Mouse (Mus musculus): Measurements from ENCODE around the gene Tmem143.
"Not testable (repeated sequence)": the region's sequence is repeated elsewhere in the genome, so short reads cannot be mapped to it uniquely, and the experiment has no call there.

Gene Tmem143

GRCm38 (mm10) chr7:45896517-45897257, at the start of gene Tmem143, which contains the start of gene Syngr4:
Gene Tmem143 (plus strand): TSS chr7:45896941.
Gene Syngr4 (minus strand): TSS chr7:45896714.
- peak; percentile 91 to 96 for DNase-seq (ENCODE audit: low spot score in 2 of 2)

- no peak for DNase-seq (ENCODE audit: low spot score in 2 of 2)
Measured at GRCm38 (mm10) chr7:45848447-45849027, 48.2 kb upstream of the Tmem143 start.

DNA sequence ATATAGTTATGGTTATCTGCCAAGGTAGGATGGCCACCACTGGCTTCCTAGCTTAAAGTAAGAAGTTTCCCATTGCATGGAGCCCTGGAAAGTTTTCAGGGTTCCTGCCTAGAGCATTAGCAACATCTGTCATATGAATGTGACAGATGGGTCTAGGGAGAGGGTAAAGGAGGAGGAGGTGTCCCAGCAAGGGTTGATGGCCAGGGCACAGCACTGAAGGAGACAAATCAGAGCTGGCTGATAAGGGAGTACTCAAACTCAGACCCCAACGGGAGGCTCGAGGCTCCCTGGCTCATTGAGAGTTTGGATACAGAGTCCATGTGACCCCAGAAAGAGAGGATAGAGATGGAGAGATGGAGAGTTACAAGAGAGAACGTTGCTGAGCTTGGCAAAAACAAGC, 46.1 kb upstream of the Tmem143 start:
- DNase-seq (ENCODE audit: low spot score in 2 of 2) = no peak

DNA sequence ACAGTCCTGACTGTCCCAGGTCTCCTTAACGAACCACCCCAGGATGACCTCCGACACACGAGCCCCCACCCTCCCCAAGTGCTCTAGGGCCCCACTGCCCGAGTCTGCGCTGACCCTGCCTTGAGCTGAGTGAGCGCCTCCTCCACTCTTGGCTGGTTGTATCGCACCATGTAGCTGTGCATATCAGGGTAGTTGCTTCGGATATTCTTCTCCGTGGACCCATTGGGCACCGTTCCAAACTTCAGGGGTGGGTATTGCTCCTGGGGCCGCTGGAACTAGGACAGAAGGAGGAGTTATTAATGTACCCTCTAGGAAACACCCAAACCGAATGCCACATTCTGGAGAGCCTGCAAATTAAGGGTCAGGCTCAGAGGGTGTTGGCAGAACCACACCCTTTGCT, 43.7 kb upstream of the Tmem143 start:
- no peak for DNase-seq (ENCODE audit: low spot score in 2 of 2)

DNA sequence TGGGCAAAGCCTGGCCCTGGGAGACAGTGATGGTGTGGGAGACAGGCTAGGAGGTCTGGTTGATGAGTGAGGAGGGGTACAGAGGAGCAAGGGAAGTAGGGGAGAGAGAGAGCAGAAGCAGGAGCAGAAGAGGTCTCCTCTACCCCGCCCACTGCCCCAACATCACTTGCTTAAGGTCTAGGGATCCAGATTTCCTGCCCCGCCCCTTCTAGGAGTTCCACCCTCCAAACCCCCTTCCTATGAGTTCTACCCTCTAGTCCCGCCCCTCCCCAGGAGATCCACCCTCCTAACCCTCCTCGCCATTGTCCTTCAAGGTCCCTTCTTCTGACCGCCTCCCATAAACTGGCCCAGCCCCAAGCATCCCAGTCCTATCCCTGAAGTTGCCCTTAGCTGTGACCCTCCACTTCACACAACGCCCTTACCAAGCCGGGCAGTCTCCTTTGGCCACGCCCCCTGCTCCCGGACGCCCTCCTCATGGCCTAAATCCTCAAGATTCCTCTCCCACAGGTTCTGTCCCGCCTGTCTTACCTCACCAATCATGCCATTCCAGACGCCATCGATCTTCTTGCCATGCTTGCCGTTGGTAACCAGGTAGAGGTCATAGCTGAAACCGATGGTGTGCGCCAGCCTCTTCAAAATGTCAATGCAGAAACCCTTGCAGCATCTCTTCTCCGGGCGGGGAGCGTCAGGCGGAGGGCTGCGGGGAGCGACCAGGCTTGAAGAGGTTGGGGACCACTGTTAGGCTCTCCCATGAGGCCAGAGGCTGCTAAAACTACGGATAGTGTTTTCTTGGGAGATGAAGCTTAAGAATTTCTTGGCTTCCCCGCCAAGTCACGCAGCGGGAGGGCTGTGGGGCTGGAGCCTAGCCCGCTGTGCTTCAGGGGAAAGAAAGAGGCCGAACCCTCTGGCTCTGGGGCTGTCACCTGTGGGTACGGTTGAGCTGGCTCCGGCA, 39.5 kb upstream of the Tmem143 start:
- no peak for DNase-seq (ENCODE audit: low spot score in 2 of 2)

GRCm38 (mm10) chr7:45859008-45859407, 37.7 kb upstream of the Tmem143 start:
- DNase-seq (ENCODE audit: low spot score in 2 of 2) = no peak

- DNase-seq (ENCODE audit: low spot score in 2 of 2) = no peak
Measured at GRCm38 (mm10) chr7:45862804-45863203, 33.9 kb upstream of the Tmem143 start.

- no peak for DNase-seq (ENCODE audit: low spot score in 2 of 2)
Measured at GRCm38 (mm10) chr7:45864435-45864834, 32.3 kb upstream of the Tmem143 start.

DNA sequence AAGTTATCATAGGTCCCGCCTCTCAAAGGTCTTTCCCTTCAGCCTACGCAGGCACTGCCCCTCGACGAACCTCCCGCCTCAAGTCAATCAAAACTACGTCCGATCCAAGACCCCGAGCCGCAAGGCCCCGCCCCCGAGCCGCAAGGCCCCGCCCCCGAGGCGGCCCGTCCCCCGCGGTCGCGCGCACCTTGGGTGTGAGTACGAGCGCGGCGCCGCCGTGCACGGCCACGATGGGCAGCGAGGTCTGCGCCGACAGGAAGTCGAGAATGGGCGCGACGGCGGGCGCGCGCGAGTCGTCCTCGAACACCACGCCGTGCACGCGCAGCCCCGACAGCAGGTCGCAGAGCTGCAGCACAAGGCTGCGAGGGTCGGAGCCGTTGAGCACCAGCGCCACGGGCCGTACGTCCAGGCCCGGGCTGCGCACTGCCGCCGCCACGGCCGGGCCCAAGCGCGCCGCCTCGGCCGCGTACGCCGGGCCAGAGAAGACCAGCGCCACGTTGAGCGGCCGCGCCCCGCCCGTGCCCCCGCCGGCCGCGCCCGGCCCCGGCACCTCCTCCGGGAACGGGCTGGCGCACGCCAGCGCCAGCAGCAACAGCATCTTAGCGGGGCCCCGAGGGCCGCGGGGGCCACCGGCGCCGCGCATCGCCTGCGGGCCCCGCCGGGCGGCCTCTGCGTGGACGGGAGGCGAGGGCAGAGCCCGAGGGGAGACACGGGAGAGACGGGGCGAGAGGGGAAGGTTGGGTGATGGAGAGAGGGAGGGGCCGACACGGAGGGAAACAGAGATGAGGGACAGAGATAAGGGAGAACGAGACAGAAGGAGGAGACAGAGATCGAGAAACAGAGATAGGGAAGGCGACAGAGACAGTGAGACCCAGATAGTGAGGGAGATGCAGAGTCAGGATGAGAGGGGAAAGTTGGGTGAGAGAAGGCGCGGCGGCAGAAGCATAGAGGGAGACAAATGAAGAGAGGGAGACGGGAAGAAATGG, 30.5 kb upstream of the Tmem143 start:
- peak; percentile 88 to 89 for DNase-seq (ENCODE audit: low spot score in 2 of 2)

DNA sequence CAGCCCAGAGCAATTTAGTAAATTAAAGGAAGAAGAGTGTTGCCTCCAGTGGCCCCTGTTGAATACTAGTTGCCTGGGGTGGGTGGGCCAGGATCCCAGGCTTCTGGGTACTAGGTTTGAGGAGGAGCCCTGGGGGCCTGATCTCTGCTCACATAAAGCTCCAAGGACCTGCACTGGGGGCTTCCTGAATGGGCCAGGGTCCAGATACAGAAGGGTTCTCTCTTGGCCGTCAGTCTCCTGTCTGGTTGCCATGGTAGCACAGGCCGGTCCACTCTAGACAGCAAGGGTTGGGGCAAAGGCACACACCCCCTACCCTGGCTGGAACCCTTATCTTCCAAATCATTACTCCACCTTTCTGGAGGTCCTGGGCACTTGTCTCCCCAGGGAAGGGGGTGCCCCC, 28.9 kb upstream of the Tmem143 start:
- no peak for DNase-seq (ENCODE audit: low spot score in 2 of 2)

DNA sequence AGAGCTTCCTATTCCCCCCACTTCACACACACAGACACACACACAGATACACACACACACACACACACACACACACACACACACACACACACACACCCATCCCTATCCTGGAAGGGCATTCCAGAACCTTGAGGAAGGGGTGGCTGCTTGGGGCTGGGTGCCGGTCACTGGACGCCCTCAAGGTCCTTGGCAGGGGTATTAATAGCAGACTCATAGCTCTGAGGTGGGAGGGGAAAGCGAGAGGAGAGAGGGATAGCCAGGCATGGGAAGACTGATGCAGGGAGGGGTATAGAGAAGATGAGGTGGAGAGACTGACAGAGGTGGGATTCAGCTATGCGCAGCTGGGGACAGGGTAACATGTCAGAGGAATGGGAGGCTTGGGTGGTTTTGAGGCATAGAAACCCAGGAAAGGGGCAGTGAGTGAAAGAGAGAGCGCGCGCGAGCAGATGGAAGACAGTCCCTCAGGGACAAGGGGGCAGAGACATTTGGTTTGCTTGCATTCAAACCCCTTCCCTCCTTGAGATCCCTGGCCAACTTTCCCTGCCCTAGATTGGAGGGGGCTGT, 27.6 kb upstream of the Tmem143 start:
- DNase-seq (ENCODE audit: low spot score in 2 of 2) = no peak

DNA sequence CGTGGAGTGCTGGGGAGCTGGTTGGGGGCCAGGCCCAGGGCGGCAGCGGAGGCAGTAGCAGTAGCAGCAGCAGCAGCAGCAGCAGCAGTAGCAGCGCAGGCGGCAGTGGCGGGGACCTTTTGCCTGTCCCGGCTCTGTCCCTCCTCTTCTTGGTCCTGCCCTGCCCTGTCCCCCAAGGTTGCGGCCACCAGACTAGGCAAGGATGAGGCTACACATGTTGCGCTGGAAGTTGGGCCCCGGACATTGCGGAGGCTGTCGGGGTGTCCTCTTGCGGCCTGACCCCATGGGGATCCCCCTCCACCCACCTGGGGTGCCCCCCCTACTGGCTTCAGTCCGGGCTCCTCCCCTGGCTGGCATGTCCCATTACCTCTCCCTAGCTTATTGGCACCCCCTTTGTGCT, 27.0 kb upstream of the Tmem143 start:
- DNase-seq (ENCODE audit: low spot score in 2 of 2) = no peak

DNA sequence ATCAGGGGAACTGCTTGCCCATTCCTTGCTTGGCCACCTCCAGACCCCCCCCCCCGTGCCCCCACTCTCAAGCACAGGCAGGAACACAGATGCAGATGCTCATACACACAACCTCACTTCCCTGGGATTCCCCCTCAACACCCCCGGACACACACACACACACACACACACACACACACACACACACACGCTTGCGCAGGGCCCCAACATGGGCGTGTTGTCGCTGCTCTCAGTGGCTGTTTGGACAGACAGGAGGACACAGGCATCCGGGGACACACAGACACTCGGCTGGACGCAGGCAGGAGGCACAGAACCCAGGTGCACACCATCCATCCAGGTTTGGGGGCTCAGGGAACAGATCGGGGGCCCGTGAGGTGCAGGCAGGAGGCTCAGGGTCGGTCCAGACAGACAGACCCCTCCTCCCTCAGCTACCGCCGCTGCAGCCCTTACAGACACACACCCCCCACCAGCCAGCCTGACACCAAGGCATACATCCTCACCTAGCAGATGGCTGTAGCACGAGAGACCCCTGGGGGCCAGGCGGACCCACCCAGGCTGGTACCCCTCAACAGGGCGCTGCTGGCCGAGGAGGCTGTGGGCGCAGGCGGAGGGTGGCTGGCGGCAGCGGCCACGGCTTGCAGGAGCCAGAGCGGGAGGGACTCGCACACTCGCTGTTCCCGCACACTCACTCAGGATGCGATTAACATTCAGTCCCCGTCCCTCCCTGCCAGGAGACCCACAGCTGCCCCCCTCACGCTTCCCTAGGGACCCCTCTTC, 26.3 kb upstream of the Tmem143 start:
- DNase-seq (ENCODE audit: low spot score in 2 of 2) = no peak

DNA sequence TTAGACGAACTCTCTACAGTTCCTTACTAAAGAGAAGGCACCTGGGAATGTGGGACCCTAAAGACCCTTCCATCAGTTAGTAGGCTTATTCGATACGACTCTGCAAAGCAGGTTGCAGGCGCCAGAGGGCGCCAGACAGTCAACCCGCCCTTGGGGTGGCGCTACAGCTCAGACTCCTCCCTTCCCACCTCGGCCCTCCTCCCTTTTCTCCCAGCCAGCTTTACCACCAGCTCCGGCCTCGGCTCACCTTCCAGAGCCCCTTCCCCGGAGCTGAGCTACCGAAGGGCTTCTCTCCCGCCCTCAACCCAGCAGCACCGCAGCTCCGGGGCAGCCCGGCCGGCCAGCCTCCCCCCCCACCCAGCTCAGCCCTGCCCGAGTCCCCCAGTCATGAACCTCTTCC, 24.1 kb upstream of the Tmem143 start, which contains the start of gene Kdelr1:
Kdelr1 (plus strand) TSS at position 149 of the 400 bp plus-strand sequence.
- DNase-seq (ENCODE audit: low spot score in 2 of 2) = peak; percentile 78 to 80

- DNase-seq (ENCODE audit: low spot score in 2 of 2) = peak; percentile 50 to 77
Measured at GRCm38 (mm10) chr7:45873061-45873947, 23.4 kb upstream of the Tmem143 start.

- DNase-seq (ENCODE audit: low spot score in 2 of 2) = no peak
Measured at GRCm38 (mm10) chr7:45876895-45877294, 19.8 kb upstream of the Tmem143 start.

GRCm38 (mm10) chr7:45878278-45878677, 18.5 kb upstream of the Tmem143 start, which contains the start of gene Grin2d:
Gene Grin2d (minus strand): TSS chr7:45878378.
- DNase-seq (ENCODE audit: low spot score in 2 of 2) = not testable (repeated sequence)

- DNase-seq (ENCODE audit: low spot score in 2 of 2) = no peak
Measured at GRCm38 (mm10) chr7:45880531-45880930, 16.2 kb upstream of the Tmem143 start.

- no peak for DNase-seq (ENCODE audit: low spot score in 2 of 2)
Measured at GRCm38 (mm10) chr7:45881011-45881410, 15.7 kb upstream of the Tmem143 start.
